Mouse (Mus musculus) MEL (cell line): ENCODE measurements around the gene Serpinb1a. TPM values are rescaled to one million over a fixed set of nuclear protein-coding genes. Genes with fewer than 3 reads are reported as not detected.

ENCODE experiments used
- DNase-seq: peaks from one replicate; pipeline ENCODE4 v3.0.0; 2011; ENCODE audit warnings: low read depth, low spot score
- H3K27ac ChIP-seq: 2 replicates; pipeline ENCODE4 v1.5.1; 2012; ENCODE audit warnings: low read depth, mild to moderate bottlenecking, control low read depth, low read length, moderate library complexity; ENCODE audit not compliant: control insufficient read depth
- H3K27me3 ChIP-seq, 2 experiments: fragments of 150-350 bp in 1 of 2; sonication (generic) in 1 of 2; 2 replicates each; pipeline ENCODE4 v1.6.1; 2012; ENCODE audit warnings: low read length in 2 of 2, mild to moderate bottlenecking in 2 of 2, improper control_type of control experiment in 1 of 2, moderate library complexity in 1 of 2; ENCODE audit not compliant: insufficient read depth in 2 of 2, control insufficient read depth in 1 of 2
- H3K36me3 ChIP-seq, 2 experiments: 2 replicates each; pipeline ENCODE4 v1.6.1; 2012 to 2014; ENCODE audit warnings: low read length in 2 of 2, improper control_type of control experiment in 1 of 2, inconsistent platforms in 1 of 2, mild to moderate bottlenecking in 1 of 2; ENCODE audit not compliant: insufficient read depth in 2 of 2, control insufficient read depth in 1 of 2
- H3K4me1 ChIP-seq, 2 experiments: fragments of 150-350 bp in 1 of 2; sonication (generic) in 1 of 2; 2 replicates each; pipeline ENCODE4 v1.6.1; 2012; ENCODE audit warnings: low read length in 2 of 2, improper control_type of control experiment in 1 of 2, mild to moderate bottlenecking in 1 of 2; ENCODE audit not compliant: insufficient read depth in 2 of 2, control insufficient read depth in 1 of 2
- H3K4me3 ChIP-seq, 2 experiments: fragments of 150-350 bp in 1 of 2; sonication (generic) in 1 of 2; 2 replicates each; pipeline ENCODE4 v1.5.1; 2012; ENCODE audit warnings: low read depth in 2 of 2, low read length in 2 of 2, mild to moderate bottlenecking in 2 of 2, moderate library complexity in 2 of 2, control low read depth in 1 of 2, improper control_type of control experiment in 1 of 2; ENCODE audit not compliant: control insufficient read depth in 1 of 2, insufficient read depth in 1 of 2
- H3K79me2 ChIP-seq: 2 replicates; pipeline ENCODE4 v1.6.1; 2012; ENCODE audit warnings: mild to moderate bottlenecking, low read length, moderate library complexity; ENCODE audit not compliant: control insufficient read depth, poor library complexity, insufficient read depth
- H3K9ac ChIP-seq: 2 replicates; pipeline ENCODE4 v1.6.1; 2012; ENCODE audit warnings: low read depth, mild to moderate bottlenecking, control low read depth, low read length, moderate library complexity; ENCODE audit not compliant: control insufficient read depth, poor library complexity, severe bottlenecking
- H3K9me3 ChIP-seq: fragments of 150-350 bp; sonication (generic); replicated peaks from 2 replicates; pipeline ENCODE4 v1.6.1; 2012; ENCODE audit warnings: mild to moderate bottlenecking, low read length, improper control_type of control experiment, moderate library complexity; ENCODE audit not compliant: insufficient read depth
- CHD1 ChIP-seq: IDR thresholded peaks from 2 replicates; pipeline ENCODE4 v1.6.1; 2012; ENCODE audit warnings: low read depth, mild to moderate bottlenecking, inconsistent platforms, low read length, improper control_type of control experiment
- CTCF ChIP-seq, 3 experiments: IDR thresholded peaks in 2 of 3; conservative IDR thresholded peaks in 1 of 3; 2 replicates each; pipeline ENCODE4 v1.5.1; 2011 to 2012; ENCODE audit warnings: low read length in 3 of 3, low read depth in 2 of 3, mild to moderate bottlenecking in 2 of 3, improper control_type of control experiment in 1 of 3, inconsistent platforms in 1 of 3, mixed read lengths in 1 of 3, moderate library complexity in 1 of 3; ENCODE audit not compliant: control insufficient read depth in 1 of 3, insufficient read depth in 1 of 3, poor library complexity in 1 of 3, severe bottlenecking in 1 of 3
- E2F4 ChIP-seq: IDR thresholded peaks from 2 replicates; pipeline ENCODE4 v1.6.1; 2011; ENCODE audit warnings: low read depth, low read length, improper control_type of control experiment, borderline replicate concordance
- ELF1 ChIP-seq: IDR thresholded peaks from 2 replicates; pipeline ENCODE4 v1.6.1; 2014; ENCODE audit warnings: low read depth, mild to moderate bottlenecking, inconsistent platforms, low read length, improper control_type of control experiment, moderate library complexity
- ETS1 ChIP-seq: IDR thresholded peaks from 2 replicates; pipeline ENCODE4 v1.6.1; 2012; ENCODE audit warnings: low read depth, mild to moderate bottlenecking, inconsistent platforms, low read length, improper control_type of control experiment, moderate library complexity
- GATA1 ChIP-seq: IDR thresholded peaks from 2 replicates; pipeline ENCODE4 v1.6.1; 2011; ENCODE audit warnings: low read depth, low read length, improper control_type of control experiment
- KAT2A ChIP-seq: conservative IDR thresholded peaks from 2 replicates; pipeline ENCODE4 v1.6.1; 2012; ENCODE audit warnings: low read depth, low read length, improper control_type of control experiment, inconsistent platforms
- MAZ ChIP-seq: IDR thresholded peaks from 2 replicates; pipeline ENCODE4 v1.6.1; 2012; ENCODE audit warnings: low read depth, mild to moderate bottlenecking, inconsistent platforms, low read length, improper control_type of control experiment
- MXI1 ChIP-seq: IDR thresholded peaks from 2 replicates; pipeline ENCODE4 v1.6.1; 2011; ENCODE audit warnings: mild to moderate bottlenecking, low read depth, low read length, improper control_type of control experiment
- MYC ChIP-seq: IDR thresholded peaks from 2 replicates; pipeline ENCODE4 v1.6.1; 2011; ENCODE audit warnings: low read depth, mild to moderate bottlenecking, low read length, improper control_type of control experiment, moderate library complexity
- NELFE ChIP-seq: IDR thresholded peaks from 2 replicates; pipeline ENCODE4 v1.6.1; 2011; ENCODE audit warnings: low read depth, low read length, improper control_type of control experiment
- NRF1 ChIP-seq: IDR thresholded peaks from 2 replicates; pipeline ENCODE4 v1.6.1; 2014; ENCODE audit warnings: low read depth, mild to moderate bottlenecking, inconsistent platforms, low read length, improper control_type of control experiment, moderate library complexity; ENCODE audit not compliant: poor library complexity, insufficient read depth, severe bottlenecking
- POLR2AphosphoS2 ChIP-seq: IDR thresholded peaks from 2 replicates; pipeline ENCODE4 v1.6.1; 2011; ENCODE audit warnings: low read length, improper control_type of control experiment
- POLR2AphosphoS5 ChIP-seq: IDR thresholded peaks from 2 replicates; pipeline ENCODE4 v1.6.1; 2012; ENCODE audit warnings: low read depth, borderline replicate concordance, mild to moderate bottlenecking, inconsistent platforms, low read length, moderate library complexity, mixed read lengths
- RAD21 ChIP-seq: IDR thresholded peaks from 2 replicates; pipeline ENCODE4 v1.6.1; 2011; ENCODE audit warnings: mild to moderate bottlenecking, low read depth, low read length, improper control_type of control experiment
- SIN3A ChIP-seq: IDR thresholded peaks from 2 replicates; pipeline ENCODE4 v1.6.1; 2012; ENCODE audit warnings: low read length, improper control_type of control experiment, inconsistent platforms
- SMC3 ChIP-seq: IDR thresholded peaks from 2 replicates; pipeline ENCODE4 v1.6.1; 2011; ENCODE audit warnings: low read depth, low read length, improper control_type of control experiment
- TAL1 ChIP-seq: IDR thresholded peaks from 2 replicates; pipeline ENCODE4 v1.6.1; 2012; ENCODE audit warnings: mild to moderate bottlenecking, inconsistent platforms, low read length, moderate library complexity, mixed read lengths
- TBP ChIP-seq: IDR thresholded peaks from 2 replicates; pipeline ENCODE4 v1.8.0; 2011; ENCODE audit warnings: low read depth, low read length, improper control_type of control experiment
- TCF12 ChIP-seq: IDR thresholded peaks from 2 replicates; pipeline ENCODE4 v1.6.1; 2014; ENCODE audit warnings: low read depth, mild to moderate bottlenecking, inconsistent platforms, low read length, improper control_type of control experiment, moderate library complexity
- USF1 ChIP-seq: IDR thresholded peaks from 2 replicates; pipeline ENCODE4 v1.6.1; 2014; ENCODE audit warnings: low read depth, mild to moderate bottlenecking, inconsistent platforms, low read length, improper control_type of control experiment, moderate library complexity
- ZC3H11A ChIP-seq: IDR thresholded peaks from 2 replicates; pipeline ENCODE4 v1.6.1; 2012; ENCODE audit warnings: low read depth, mild to moderate bottlenecking, inconsistent platforms, low read length, improper control_type of control experiment
- ZKSCAN1 ChIP-seq: IDR thresholded peaks from 2 replicates; pipeline ENCODE4 v1.6.1; 2012; ENCODE audit warnings: low read depth, mild to moderate bottlenecking, inconsistent platforms, low read length, improper control_type of control experiment, moderate library complexity
- ZMIZ1 ChIP-seq: IDR thresholded peaks from 2 replicates; pipeline ENCODE4 v1.6.1; 2012; ENCODE audit warnings: low read depth, mild to moderate bottlenecking, inconsistent platforms, low read length, improper control_type of control experiment, moderate library complexity
- ZNF384 ChIP-seq: IDR thresholded peaks from 2 replicates; pipeline ENCODE4 v1.6.1; 2012; ENCODE audit warnings: low read depth, mild to moderate bottlenecking, inconsistent platforms, low read length, improper control_type of control experiment
- polyA plus RNA-seq, 2 experiments: library from polyadenylated mRNA; stranded (reverse) in 1 of 2; unstranded in 1 of 2; fragments of >175 nt in 1 of 2; fragments of >200 nt in 1 of 2; gene quantifications; 2 replicates each; pipeline versions ENCODE4 v1.2.1 to v1.2.4; 2012; ENCODE audit warnings: low replicate concordance in 2 of 2, low read depth in 1 of 2; ENCODE audit not compliant: insufficient read length in 2 of 2, insufficient read depth in 1 of 2, missing spikeins in 1 of 2
- total RNA-seq: library from RNA; depleted of rRNA; stranded (reverse); fragments of 300-350 nt; gene quantifications from 2 replicates; pipeline ENCODE4 v1.2.3, GENCODE M21; 2012

Serpinb1a gene
- total and polyA plus RNA-seq, 3 experiments, result 2.7 to 6.8 TPM; not detected in 1

GRCm38 (mm10) chr13:32851967-32852366 is 982 bp upstream of the Serpinb1a start:
- H3K27ac ChIP-seq, result no peak overlapping the region
- peaks cover 0 to 15% of the 10 kb centered on the region in 2 experiments; a peak in 2 of 4 replicates for H3K36me3 ChIP-seq
- TF ChIP-seq MAZ (no peak), TAL1 (no peak), CTCF (IDR thresholded peaks at IDR 0.05 in 2 of 3, conservative IDR thresholded peaks at IDR 0.05 in 1 of 3; ENCODE audit: control insufficient read depth in 1 of 3, insufficient read depth in 1 of 3, low read depth in 2 of 3, low read length in 3 of 3, poor library complexity in 1 of 3, severe bottlenecking in 1 of 3) (peak; percentile 66 to 81 (median 72)), MXI1 (0 out of 2 replicates have a peak, but pooled peaks have one; percentile 40), SIN3A (peak; percentile 53; the same call in 1 of the 2 replicates), ZC3H11A (peak; percentile 39), KAT2A (no peak), CHD1 (no peak), ELF1 (no peak), NELFE (no peak), ZKSCAN1 (no peak), ZMIZ1 (no peak), POLR2AphosphoS5 (no peak), TBP (no peak), RAD21 (peak; percentile 65), NRF1 (no peak), POLR2AphosphoS2 (no peak), SMC3 (peak; percentile 49), TCF12 (no peak), MYC (0 out of 2 replicates have a peak, but pooled peaks have one; percentile 46), USF1 (no peak), ZNF384 (no peak), E2F4 (no peak)
- no peak overlapping the region for H3K9ac ChIP-seq
- H3K4me1 ChIP-seq, result peaks cover 10 to 30% of the 10 kb centered on the region in 2 experiments
- H3K27me3 ChIP-seq, result peaks cover 0 to 3% of the 10 kb centered on the region in 2 experiments; a peak in 2 of 4 replicates
- DNase-seq, result peak; percentile 84
- H3K9me3 ChIP-seq, result no peaks in the 10 kb centered on the region
- H3K79me2 ChIP-seq, result no peaks in the 10 kb centered on the region
- H3K4me3 ChIP-seq, result no peak overlapping the region

- peaks cover 10 to 31% of the 10 kb centered on the region in 2 experiments for H3K4me1 ChIP-seq
- no peaks in the 10 kb centered on the region; a peak in 1 of 4 replicates for H3K27me3 ChIP-seq
- H3K4me3 ChIP-seq, result no peak overlapping the region
- TF ChIP-seq ETS1 (peak; percentile 32; the same call in 1 of the 2 replicates), GATA1 (no peak), SIN3A (peak; percentile 34; the same call in 1 of the 2 replicates), ZC3H11A (no peak)
- H3K9me3 ChIP-seq, result no peaks in the 10 kb centered on the region
- no peak overlapping the region for H3K9ac ChIP-seq
- peak; percentile 64 for DNase-seq
- H3K27ac ChIP-seq, result no peak overlapping the region
- no peaks in the 10 kb centered on the region for H3K79me2 ChIP-seq
- peaks cover 0 to 15% of the 10 kb centered on the region in 2 experiments; a peak in 2 of 4 replicates for H3K36me3 ChIP-seq
Observed at GRCm38 (mm10) chr13:32850156-32850555, 829 bp downstream of the Serpinb1a start.
